Mouse (Mus musculus) megakaryocyte-erythroid progenitor cell, adult 5 weeks (primary cell): Measurements from ENCODE around the gene Pparg. TPM values are rescaled to one million over a fixed set of nuclear protein-coding genes. Genes with fewer than 3 reads are reported as not detected.

ENCODE experiments used
- polyA plus RNA-seq: library from polyadenylated mRNA; stranded (reverse); fragments of >175 nt; gene quantifications from 2 replicates; pipeline ENCODE4 v1.2.3, GENCODE M21; 2012

Pparg gene
- polyA plus RNA-seq = 0.10 and 0.12 TPM in 2 replicates

GRCm38 (mm10) chr6:115360776-115361605 lies at the start of gene Pparg:
Gene Pparg, plus strand, starts transcription at chr6:115360951.

Other genes with a start within 250 kb of the Pparg start
- gene Syn2, start 226.0 kb upstream of the Pparg start, polyA plus RNA-seq = 0.02 TPM in 1 of 2 replicates, not detected in the other
- gene Gm17482, start 133.6 kb upstream of the Pparg start, polyA plus RNA-seq = not detected in 2 replicates
- gene Timp4, start 108.7 kb upstream of the Pparg start, polyA plus RNA-seq = not detected in 2 replicates
- 6.3 and 6.9 TPM in 2 replicates for gene Tsen2, start 183.7 kb downstream of the Pparg start, polyA plus RNA-seq
- gene Mkrn2os, start 231.6 kb downstream of the Pparg start, polyA plus RNA-seq = not detected in 2 replicates
- gene Mkrn2, start 241.0 kb downstream of the Pparg start, polyA plus RNA-seq = 11.6 and 12.3 TPM in 2 replicates